Mouse (Mus musculus): Measurements from ENCODE around the gene Ap5z1. TPM values are rescaled to one million over a fixed set of nuclear protein-coding genes. Genes with fewer than 3 reads are reported as not detected.

Ap5z1 gene
- total RNA-seq (2021) = 10 to 100 TPM; 19.7 to 20.8 TPM
- long read RNA-seq, transcript Ap5z1-201 (17 exons, 3,689 nt) = major isoform, 5 of 13 reads
- long read RNA-seq, partial matches to known transcripts = 2 of 13 reads
- long read RNA-seq, other reads (novel, unspliced or antisense) = 5 of 13 reads

DNA sequence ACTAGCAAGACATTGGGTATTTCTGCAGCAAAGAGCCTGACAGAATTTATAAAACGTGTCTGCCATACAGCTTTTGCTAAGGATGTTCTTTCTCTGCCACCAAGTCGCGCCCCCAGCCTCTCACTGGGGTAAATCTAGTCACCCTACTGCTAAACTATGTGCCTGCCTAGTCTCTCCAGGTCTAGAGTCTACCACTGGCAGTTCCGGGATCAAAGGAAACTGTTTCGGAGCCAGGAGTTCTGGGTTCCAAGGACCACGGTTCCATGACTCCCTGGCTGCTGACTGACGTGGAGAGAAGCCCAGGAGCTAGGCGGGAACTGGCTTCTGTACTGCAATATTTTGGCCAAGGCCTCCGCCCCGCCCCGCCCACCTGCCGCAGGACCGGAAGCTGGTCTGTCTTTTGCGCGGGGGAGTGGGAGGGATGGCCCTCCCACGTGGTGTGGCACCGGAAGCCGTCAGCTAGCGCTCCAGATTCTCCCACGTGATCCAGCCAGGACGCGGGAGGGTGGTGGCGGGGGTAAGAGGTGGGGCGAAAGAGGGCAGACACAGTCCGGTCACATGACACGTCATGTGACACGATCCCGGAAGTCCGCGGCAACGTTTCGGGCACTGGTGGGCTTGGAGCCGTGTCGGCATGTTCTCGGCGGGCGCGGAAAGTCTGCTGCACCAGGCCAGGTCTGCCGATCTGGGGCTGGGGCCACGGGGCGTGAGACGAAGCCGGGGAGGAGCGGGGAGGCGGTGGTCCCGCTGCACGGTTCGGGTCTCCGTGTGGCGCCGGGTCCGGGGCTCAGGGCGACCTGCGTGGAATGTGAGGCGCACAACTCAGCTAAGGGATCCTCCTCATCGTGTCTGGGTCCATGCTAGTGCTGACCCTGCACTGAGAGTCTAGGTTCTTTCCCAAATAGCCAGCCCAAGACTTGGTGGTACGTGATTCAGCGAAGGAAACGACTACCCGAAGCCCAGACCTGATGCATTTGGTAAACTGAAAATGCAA is at the start of gene Ap5z1:
Gene Ap5z1, plus strand, starts transcription at position 484 of the 994 bp plus-strand sequence.
- peak; percentile 82 to 91 for DNase-seq (ENCODE audit: low spot score in 2 of 2)

DNA sequence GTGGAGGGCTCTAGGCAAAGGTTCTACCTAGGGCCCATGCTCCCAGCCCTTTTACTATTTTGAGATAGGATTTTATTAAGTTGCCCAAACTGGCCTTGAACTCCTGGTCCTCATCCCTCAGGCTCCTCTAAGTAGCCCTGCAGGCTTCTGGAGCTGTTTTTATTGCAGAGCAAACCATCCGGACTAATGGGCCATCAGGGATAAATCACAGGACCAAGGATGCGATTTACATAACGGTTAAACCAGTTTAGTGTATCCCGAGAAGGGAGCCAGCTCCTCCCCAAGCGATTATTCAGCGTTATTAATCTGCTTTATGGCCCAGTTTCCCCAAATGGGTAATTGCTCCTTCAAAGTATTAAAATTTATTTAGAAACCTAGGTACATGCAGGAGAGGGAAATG is 48.3 kb upstream of the Ap5z1 start:
- DNase-seq (ENCODE audit: low spot score in 2 of 2) = no peak

DNA sequence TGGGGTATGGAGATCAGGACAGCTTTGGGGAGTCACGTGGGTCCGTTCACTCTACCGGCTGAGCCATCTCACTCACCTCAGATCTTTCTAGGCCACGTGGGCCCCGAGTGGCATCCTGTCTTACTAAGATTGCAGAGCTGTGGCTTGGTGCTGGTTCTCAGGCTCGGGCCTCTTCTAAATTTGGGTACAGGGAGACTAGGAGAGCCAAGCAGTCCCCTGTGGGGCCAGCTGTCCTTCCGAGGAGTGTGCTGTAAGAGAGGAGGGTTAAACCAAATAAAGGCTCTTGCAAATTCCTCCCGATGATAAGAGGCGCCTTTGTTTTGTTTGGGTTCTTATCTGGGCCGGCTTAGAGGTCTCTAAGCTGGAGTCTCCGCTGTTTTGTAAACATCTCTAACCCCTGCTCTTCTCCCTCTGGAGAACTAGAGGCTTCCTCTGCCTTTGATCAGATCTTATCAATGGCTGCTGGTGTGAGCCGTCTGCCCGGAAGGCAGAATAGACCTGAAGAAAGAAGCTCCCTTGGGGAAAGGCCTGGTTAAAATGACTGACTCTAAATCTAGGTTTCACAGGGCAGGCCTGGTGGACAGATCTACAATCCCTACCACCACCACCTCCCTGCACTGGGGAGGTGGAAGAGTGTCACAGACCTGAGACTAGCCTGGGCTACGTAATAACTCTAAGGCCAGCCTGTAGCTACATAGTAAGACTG is 47.5 kb upstream of the Ap5z1 start:
- no peak for DNase-seq (ENCODE audit: low spot score in 2 of 2)

GRCm38 (mm10) chr5:142417104-142417503 is 46.6 kb upstream of the Ap5z1 start:
- no peak for DNase-seq (ENCODE audit: low spot score in 2 of 2)

GRCm38 (mm10) chr5:142417876-142418275 is 45.9 kb upstream of the Ap5z1 start:
- DNase-seq (ENCODE audit: low spot score in 2 of 2) = no peak

DNA sequence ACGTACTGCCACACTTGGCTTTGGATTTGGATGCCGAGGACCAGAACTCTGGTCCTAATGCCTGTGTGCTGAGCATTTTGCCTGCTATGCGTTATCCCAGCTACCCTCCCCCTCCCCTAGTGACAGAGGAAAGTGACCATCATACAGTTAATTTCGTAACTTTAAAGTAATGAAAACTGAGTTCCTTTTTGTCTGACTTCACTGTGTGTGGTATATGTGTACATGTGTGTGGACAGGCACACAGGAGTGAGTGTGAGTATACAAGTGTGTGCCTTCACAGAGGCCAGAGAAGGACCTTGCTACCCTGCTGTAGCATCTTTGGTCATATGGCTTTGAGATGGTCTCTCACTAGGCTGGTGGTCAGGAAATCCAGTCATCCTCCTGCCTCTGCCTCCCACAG is 45.3 kb upstream of the Ap5z1 start:
- no peak for DNase-seq (ENCODE audit: low spot score in 2 of 2)

- no peak for DNase-seq (ENCODE audit: low spot score in 2 of 2)
Measured at GRCm38 (mm10) chr5:142420317-142420716, 43.4 kb upstream of the Ap5z1 start.

GRCm38 (mm10) chr5:142420920-142421319 is 42.8 kb upstream of the Ap5z1 start:
- no peak for DNase-seq (ENCODE audit: low spot score in 2 of 2)

DNA sequence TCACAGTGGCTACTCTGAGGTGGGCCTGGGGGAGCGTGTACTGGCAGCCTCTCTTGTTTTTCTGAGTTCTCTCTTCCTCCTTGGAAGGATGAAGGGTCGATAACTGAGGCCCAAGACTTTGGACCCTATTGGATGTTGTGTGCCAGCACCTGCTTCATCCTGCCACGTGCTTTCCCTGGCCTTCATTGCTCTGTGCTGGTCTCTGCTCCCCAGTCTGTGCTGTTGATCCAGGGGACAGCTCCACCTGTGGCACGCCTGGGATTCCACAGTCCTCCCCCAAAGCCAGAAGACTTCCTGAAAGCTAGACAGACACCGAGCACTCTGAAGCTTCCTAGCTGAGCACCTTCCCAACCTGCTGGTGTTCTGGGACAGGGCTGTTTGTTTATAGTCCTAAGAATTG is 41.9 kb upstream of the Ap5z1 start:
- DNase-seq (ENCODE audit: low spot score in 2 of 2) = no peak

DNA sequence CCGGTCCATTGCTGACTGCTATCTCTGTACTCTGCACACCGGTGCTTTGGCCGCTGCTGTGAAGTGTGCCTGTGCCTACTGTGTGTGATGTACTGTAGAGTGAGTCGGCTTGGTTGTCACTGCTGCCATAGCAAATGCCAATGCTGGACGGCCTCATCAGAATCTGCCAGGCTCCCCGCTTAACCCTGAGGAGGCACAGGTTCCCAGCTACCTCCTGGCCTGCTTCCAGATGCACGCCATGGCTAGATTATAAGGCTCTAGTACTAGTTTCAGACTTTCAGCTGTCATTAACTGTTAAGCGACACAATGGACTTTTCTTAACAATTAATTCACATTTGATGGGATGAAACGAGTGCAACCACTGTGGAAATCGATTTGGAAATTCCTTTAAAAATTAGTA is 40.6 kb upstream of the Ap5z1 start:
- DNase-seq (ENCODE audit: low spot score in 2 of 2) = no peak

DNA sequence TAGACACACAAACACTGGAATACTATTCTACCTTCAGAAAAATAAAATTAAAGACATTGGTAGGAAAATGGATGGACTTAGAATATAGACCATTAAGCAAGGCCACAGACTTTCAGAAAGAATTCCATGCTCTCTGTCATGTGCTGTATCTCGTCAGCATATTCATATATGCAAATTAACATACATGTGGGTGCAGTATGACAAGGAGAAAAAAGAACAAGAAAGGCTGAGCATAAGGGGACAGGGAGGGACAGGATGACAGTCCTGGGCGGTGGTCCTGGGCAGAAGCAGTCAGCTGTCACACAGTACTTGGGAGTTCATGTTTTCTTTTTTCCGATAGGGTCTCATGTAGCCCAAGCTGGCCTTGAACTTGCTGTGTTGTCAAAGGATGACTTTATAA is 40.0 kb upstream of the Ap5z1 start:
- no peak for DNase-seq (ENCODE audit: low spot score in 2 of 2)

GRCm38 (mm10) chr5:142424627-142425349 is 39.0 kb upstream of the Ap5z1 start:
- DNase-seq (ENCODE audit: low spot score in 2 of 2) = peak in 1 of 2 experiments; percentile 48

GRCm38 (mm10) chr5:142426476-142426875 is 37.3 kb upstream of the Ap5z1 start:
- no peak for DNase-seq (ENCODE audit: low spot score in 2 of 2)

GRCm38 (mm10) chr5:142427876-142428275 is 35.9 kb upstream of the Ap5z1 start:
- DNase-seq (ENCODE audit: low spot score in 2 of 2) = no peak

GRCm38 (mm10) chr5:142428691-142429090 is 35.1 kb upstream of the Ap5z1 start:
- no peak for DNase-seq (ENCODE audit: low spot score in 2 of 2)

- no peak for DNase-seq (ENCODE audit: low spot score in 2 of 2)
Measured at GRCm38 (mm10) chr5:142431029-142431428, 32.7 kb upstream of the Ap5z1 start.

DNA sequence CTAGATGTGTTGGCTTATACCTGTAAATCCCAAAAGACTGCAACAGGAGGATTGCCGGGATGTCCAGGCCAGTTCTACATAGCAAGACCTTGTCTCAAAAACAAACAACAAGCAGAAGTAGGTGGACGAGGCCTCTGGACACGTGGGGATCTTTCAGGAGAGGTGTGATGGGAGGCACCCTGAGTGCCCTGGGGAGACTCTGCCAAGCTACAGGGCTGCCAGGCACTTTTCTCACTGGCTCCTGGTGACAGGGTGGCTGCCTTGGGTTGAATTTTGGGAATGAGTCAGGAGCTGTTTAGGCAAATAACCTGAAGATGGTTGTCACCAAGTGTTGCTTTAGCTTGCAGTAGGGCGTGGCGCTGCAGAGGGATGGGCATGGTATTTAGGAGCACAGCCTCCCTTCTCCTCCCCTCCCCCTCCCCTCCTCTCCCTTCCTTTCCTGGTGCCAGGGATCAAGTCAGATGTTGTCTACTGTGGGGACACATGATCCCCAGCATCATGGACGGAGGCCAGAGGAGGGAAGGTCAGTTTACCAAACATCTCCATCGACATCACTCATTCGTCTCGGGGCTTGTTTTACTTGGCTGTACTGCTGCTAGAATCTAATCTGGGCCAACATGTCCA is 31.8 kb upstream of the Ap5z1 start:
- no peak for DNase-seq (ENCODE audit: low spot score in 2 of 2)

DNA sequence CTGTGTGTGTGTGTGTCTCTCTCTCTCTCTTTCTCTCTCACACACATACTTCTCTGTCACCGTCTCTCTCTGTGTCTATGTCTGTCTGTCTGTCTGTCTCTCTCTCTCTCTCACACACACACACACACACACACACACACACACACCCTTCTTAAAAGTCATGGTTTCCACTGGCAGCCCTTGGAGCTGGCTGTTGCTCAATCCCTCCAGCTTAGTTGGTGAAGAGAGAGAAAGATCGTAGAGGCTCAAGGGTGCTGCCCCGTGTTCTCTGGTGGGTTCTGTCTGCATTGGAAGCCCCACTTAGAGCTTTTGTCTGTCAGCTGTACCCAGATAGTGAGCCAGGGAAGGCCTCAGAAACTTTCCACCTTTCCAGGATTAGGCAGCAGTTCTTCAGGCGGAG is 31.0 kb upstream of the Ap5z1 start:
- DNase-seq (ENCODE audit: low spot score in 2 of 2) = no peak

DNA sequence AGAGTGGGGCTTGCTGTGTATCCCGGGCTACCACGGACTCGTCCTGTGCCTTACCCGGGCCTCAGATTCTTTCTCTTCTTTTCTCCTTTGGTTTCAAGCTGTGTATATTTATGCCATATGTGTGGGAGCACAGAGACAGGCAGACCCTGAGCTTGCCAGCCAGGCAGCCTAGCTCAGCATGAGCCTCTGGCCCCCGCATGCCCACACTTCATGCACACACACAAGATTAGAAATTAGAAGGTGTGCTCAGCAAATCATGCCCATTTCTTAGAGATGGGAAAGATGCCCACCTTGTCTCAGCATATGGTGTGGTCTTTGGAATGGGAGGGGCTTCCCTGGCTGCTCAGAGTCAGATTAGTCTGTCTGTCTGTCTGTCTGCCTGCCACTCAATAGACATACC is 29.7 kb upstream of the Ap5z1 start:
- no peak for DNase-seq (ENCODE audit: low spot score in 2 of 2)

DNA sequence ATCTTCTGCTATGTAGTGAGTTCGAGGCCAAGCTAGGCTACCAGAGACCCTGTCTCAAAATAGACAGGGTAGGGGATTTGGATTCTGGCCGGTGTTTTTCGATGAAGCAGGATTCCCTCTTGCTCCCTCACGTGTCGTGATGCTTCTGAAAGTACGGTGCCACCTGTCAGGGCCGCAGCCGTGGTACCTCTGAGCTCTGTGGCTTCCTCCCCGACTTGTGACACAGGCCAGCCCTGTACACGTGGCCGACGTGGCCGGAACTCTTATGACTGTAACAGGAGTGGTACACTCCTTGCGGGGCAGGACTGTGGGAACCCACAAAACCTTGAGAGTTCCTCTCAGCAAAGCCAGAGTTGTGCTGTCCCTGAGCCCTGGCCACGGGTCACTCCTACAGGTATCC is 28.0 kb upstream of the Ap5z1 start:
- DNase-seq (ENCODE audit: low spot score in 2 of 2) = no peak

- DNase-seq (ENCODE audit: low spot score in 2 of 2) = no peak
Measured at GRCm38 (mm10) chr5:142438380-142438938, 25.3 kb upstream of the Ap5z1 start.
